Mouse (Mus musculus) limb, embryonic 14.5 days (tissue): ENCODE data around the gene Cadm1. TPM values are rescaled to one million over a fixed set of nuclear protein-coding genes. Genes with fewer than 3 reads are reported as not detected.

Source experiments
- ATAC-seq: fragments of 200-750 bp; cut with Nextera tagmentation; 2 replicates; pipeline ENCODE4 v1.8.0; 2017; ENCODE audit warnings: low read depth, moderate number of reproducible peaks, moderate TSS enrichment; ENCODE audit not compliant: low FRiP score
- DNase-seq: peaks from one replicate; pipeline ENCODE4 v3.0.0-alpha.2; 2015; ENCODE audit warnings: low spot score
- H3K27ac ChIP-seq: fragments of 300-500 bp; sonication (generic); replicated peaks from 2 replicates; pipeline ENCODE4 v1.5.1; 2014; ENCODE audit warnings: low read depth, mild to moderate bottlenecking, low read length, moderate library complexity, mixed read lengths
- H3K27me3 ChIP-seq: fragments of 300-500 bp; sonication (generic); 2 replicates; pipeline ENCODE4 v1.6.1; 2014; ENCODE audit warnings: low read length, mixed read lengths; ENCODE audit not compliant: control insufficient read depth, insufficient read depth
- H3K36me3 ChIP-seq: fragments of 300-500 bp; sonication (generic); 2 replicates; pipeline ENCODE4 v1.6.1; 2014; ENCODE audit warnings: mild to moderate bottlenecking, low read length, moderate library complexity, mixed read lengths; ENCODE audit not compliant: control insufficient read depth, insufficient read depth
- H3K4me1 ChIP-seq: fragments of 300-500 bp; sonication (generic); 2 replicates; pipeline ENCODE4 v1.6.1; 2014; ENCODE audit warnings: antibody characterized with exemption, low read length, mixed read lengths; ENCODE audit not compliant: control insufficient read depth, insufficient read depth
- H3K4me2 ChIP-seq: fragments of 300-500 bp; sonication (generic); replicated peaks from 2 replicates; pipeline ENCODE4 v1.6.1; 2014; ENCODE audit warnings: low read depth, mild to moderate bottlenecking, low read length, moderate library complexity; ENCODE audit not compliant: severe bottlenecking
- H3K4me3 ChIP-seq: fragments of 300-500 bp; sonication (generic); replicated peaks from 2 replicates; pipeline ENCODE4 v1.5.1; 2014; ENCODE audit warnings: low read length
- H3K9ac ChIP-seq: fragments of 300-500 bp; sonication (generic); 2 replicates; pipeline ENCODE4 v1.6.1; 2014; ENCODE audit warnings: mild to moderate bottlenecking, low read depth, low read length, moderate library complexity; ENCODE audit not compliant: severe bottlenecking
- H3K9me3 ChIP-seq: fragments of 300-500 bp; sonication (generic); 2 replicates; pipeline ENCODE4 v1.6.1; 2016; ENCODE audit warnings: low read length; ENCODE audit not compliant: control insufficient read depth
- POLR2A ChIP-seq: fragments of 200-500 bp; IDR thresholded peaks from 2 replicates; pipeline ENCODE4 v1.8.0; 2012; ENCODE audit warnings: inconsistent platforms, mild to moderate bottlenecking, moderate library complexity, borderline replicate concordance; ENCODE audit not compliant: insufficient read depth, insufficient read length; ENCODE audit errors: extremely low read depth
- WGBS: fragments of 180-500 bp; shearing (Covaris S2); extraction: QIAGEN DNeasy Blood & Tissue Kit; methylation state at CpG from one replicate; pipeline ENCODE4 v1.1.7; 2014; 5-methylcytosine and 5-hydroxymethylcytosine counted together
- polyA plus RNA-seq, 2 experiments: library from polyadenylated mRNA; depleted of rRNA in 1 of 2; stranded (reverse) in 1 of 2; unstranded in 1 of 2; fragments of >200 nt; fragmentation: Nextera tagmentation in 1 of 2; extraction: Ambion mirVana in 1 of 2; gene quantifications; 2 replicates each; pipeline versions ENCODE4 v1.2.1 to v1.2.3; 2012 to 2014

Gene Cadm1
- polyA plus RNA-seq, 2 experiments, result 15.4 to 37.5 TPM

DNA sequence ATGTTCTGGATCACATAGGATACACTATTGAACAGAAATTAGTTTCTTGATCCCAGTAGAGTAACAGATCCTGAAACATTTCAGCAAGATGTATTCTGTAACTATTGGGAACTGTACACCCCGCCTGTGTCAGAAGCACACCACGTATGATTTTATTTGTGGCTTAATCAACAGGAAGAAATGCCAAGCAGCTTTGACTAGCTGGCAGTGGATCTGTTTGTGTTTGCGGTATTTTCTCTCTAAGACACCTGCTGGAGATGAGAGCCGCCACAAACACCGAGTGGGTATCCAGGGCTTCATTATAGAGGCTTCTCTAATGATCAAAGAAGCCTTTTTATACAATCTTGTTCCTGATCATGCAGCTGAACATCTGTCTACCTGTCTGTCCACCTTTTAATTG, 204.9 kb downstream of the Cadm1 start:
- H3K27ac ChIP-seq, result no peak overlapping the region
- no peak for TF ChIP-seq POLR2A
- 86% methylated on average over 5 of the region's 5 CpGs for WGBS

DNA sequence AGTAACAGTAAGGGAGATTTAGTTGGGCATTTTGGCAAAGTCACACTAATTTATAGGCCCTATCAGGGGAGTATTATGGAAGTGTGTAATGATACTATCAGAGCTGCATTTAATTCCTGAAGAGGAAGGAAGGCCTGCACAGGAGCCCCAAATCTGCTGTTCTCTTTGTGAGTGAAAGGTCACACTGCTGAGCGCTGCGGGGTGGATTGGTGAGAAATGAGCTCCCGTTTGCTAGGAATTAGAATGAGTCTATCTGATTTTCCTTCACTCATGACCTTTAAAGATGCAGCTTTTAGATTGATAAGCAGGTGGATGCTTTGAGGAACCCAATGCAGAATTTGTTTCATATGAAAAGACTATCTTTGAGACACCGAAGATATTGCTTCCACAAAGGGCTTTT, 208.8 kb downstream of the Cadm1 start:
- Histone ChIP-seq H3K27me3 (no peaks in the 10 kb centered on the region), H3K4me3 (no peak overlapping the region), H3K9ac (no peak overlapping the region), H3K4me2 (no peak overlapping the region), H3K9me3 (no peaks in the 10 kb centered on the region), H3K4me1 (no peaks in the 10 kb centered on the region), H3K36me3 (no peaks in the 10 kb centered on the region), H3K27ac (no peak overlapping the region)
- WGBS, result 74% methylated on average over 4 of the region's 4 CpGs
- ATAC-seq, result no peak
- DNase-seq, result no peak
- TF ChIP-seq POLR2A, result no peak

More for the DNA sequence above, 204.9 kb downstream of the Cadm1 start:
- H3K4me2 ChIP-seq, result no peak overlapping the region
- no peaks in the 10 kb centered on the region for H3K9me3 ChIP-seq
- ATAC-seq, result no peak
- H3K36me3 ChIP-seq, result no peaks in the 10 kb centered on the region
- no peaks in the 10 kb centered on the region for H3K27me3 ChIP-seq
- no peak for DNase-seq
- H3K4me1 ChIP-seq, result no peaks in the 10 kb centered on the region
- no peak overlapping the region for H3K4me3 ChIP-seq
- H3K9ac ChIP-seq, result no peak overlapping the region

DNA sequence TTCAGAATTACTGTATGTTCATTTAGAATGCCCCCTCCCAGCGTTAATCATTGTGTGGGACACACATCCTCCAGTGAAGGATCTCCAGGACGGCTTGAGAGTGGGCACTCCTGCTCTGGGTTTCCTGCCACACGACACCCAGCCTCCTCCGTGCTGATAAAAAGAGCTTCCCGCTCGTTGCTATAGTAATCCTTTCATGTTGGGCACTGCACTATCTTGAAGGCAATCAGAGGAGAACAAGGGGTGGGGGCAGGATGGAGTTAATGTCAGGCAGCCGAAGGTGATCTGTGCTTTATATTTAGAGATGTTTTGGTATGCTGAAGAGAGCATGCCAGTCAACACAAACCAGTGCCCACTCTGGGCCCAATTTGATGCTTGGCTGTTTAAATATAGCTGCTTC, 209.3 kb downstream of the Cadm1 start:
- DNase-seq (no peak), ATAC-seq (no peak)
- no peaks in the 10 kb centered on the region for H3K4me1 ChIP-seq
- H3K36me3 ChIP-seq, result no peaks in the 10 kb centered on the region
- H3K9ac ChIP-seq, result no peak overlapping the region
- no peak overlapping the region for H3K27ac ChIP-seq
- no peaks in the 10 kb centered on the region for H3K27me3 ChIP-seq
- no peak for TF ChIP-seq POLR2A
- 33% methylated on average over 7 of the region's 7 CpGs for WGBS
- no peak overlapping the region for H3K4me2 ChIP-seq
- H3K9me3 ChIP-seq, result no peaks in the 10 kb centered on the region
- no peak overlapping the region for H3K4me3 ChIP-seq

DNA sequence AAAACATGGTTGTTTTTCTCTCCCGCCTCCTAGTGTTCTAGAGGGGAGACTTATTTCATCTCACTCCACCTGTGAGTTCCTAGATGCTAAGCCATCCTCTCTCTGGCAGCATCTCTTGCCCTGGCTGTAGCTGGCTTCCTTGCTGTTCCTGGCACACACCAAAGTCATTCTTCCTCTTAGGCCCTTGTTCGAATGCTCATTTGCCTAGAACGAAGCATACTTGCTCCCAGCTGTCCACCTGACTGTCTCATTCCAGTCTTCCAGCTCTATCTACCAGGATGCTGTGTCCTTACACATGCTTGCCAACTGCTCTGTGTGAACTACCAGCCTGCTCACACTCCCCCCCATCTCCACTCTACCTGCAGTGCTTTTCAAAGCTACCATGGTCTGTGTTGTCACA, 211.8 kb downstream of the Cadm1 start:
- no peaks in the 10 kb centered on the region for H3K27me3 ChIP-seq
- WGBS, result 93% methylated on average over 3 of the region's 3 CpGs
- H3K36me3 ChIP-seq, result no peaks in the 10 kb centered on the region

DNA sequence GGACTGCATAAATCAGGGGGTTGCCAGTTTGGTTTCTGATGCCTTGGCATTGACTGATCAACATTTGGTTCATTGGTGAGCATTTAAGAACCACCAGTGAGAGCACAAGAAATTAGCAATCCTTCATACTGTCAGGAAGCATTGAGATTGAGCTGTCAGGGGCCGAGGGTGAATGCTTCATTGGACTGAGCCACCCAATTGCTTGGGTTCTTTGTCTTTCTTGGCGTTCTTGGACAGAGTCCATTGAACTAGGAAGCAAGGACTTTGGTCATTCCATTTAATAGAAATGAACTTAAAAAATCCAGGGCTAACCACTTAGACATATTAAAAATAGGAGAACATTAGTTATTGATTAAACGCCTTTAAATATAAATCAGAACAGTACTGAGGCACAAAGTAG, 214.9 kb downstream of the Cadm1 start:
- Histone ChIP-seq H3K27me3 (no peaks in the 10 kb centered on the region), H3K4me1 (no peaks in the 10 kb centered on the region), H3K36me3 (no peaks in the 10 kb centered on the region), H3K4me3 (no peak overlapping the region), H3K9ac (no peak overlapping the region), H3K4me2 (no peak overlapping the region), H3K27ac (no peak overlapping the region), H3K9me3 (no peaks in the 10 kb centered on the region)
- 82% methylated on average over 3 of the region's 3 CpGs for WGBS
- ATAC-seq, result no peak
- DNase-seq, result no peak
- no peak for TF ChIP-seq POLR2A

More for the DNA sequence above, 211.8 kb downstream of the Cadm1 start:
- TF ChIP-seq POLR2A, result no peak
- Histone ChIP-seq H3K9ac (no peak overlapping the region), H3K4me1 (no peaks in the 10 kb centered on the region), H3K27ac (no peak overlapping the region), H3K4me3 (no peak overlapping the region), H3K4me2 (no peak overlapping the region), H3K9me3 (no peaks in the 10 kb centered on the region)
- ATAC-seq (no peak), DNase-seq (no peak)

DNA sequence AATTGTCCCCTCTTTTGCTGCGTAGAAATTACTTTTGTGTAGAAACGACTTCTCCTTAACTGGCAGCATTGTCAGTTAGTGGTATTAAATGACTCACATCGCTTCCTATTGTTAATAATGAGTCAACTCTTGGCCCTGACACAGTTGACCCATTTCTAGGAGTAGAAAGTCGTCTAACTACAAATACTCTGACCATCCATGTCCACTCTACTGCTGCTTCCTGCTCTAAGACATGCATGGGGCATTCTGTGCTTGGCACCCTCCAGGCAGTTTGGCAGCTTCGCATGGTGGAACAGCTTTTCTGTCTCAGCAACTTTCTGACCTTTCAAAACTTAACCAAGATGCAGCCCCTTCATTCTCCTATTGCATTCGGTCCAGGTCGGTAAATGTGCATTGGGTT, 215.7 kb downstream of the Cadm1 start:
- WGBS, result 89% methylated on average over 7 of the region's 7 CpGs
- ATAC-seq (no peak), DNase-seq (no peak)
- Histone ChIP-seq H3K4me2 (no peak overlapping the region), H3K27me3 (no peaks in the 10 kb centered on the region), H3K27ac (no peak overlapping the region), H3K9me3 (no peaks in the 10 kb centered on the region), H3K9ac (no peak overlapping the region), H3K4me1 (no peaks in the 10 kb centered on the region), H3K36me3 (no peaks in the 10 kb centered on the region), H3K4me3 (no peak overlapping the region)
- no peak for TF ChIP-seq POLR2A
